Mouse (Mus musculus): ENCODE measurements around the gene Sacs.
A peak's percentile ranks its signal among the peaks of the same experiment; 100 is the strongest.
"Not testable (repeated sequence)": the region's sequence is repeated elsewhere in the genome, so short reads cannot be mapped to it uniquely, and the experiment has no call there.

Sacs gene

GRCm38 (mm10) chr14:61137994-61138726 lies at the start of gene Sacs:
TSS of gene Sacs (plus strand) at chr14:61138457.
- DNase-seq (ENCODE audit: low read depth, low spot score), result peak; percentile 41

GRCm38 (mm10) chr14:61090955-61091354 lies 47.3 kb upstream of the Sacs start:
- no peak for DNase-seq (ENCODE audit: low read depth, low spot score)

DNA sequence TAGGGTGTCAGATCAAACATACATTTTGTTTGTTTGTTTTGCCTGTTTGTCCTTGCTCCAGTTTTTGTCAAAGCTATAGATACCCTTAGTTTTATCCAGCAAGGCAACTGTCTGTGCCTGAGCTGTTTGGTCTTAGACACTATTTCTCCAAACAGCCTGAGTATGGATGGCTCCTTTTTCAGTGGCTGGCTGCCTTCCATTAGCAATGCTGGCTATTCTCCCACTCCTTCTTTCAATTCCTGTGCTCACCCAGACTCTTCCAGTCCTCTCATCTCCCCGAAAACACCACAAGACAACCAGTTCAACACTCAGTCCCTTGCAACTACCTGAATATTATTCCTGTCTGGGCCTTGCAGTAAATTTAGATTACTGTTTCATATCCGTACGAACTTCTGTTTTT lies 46.2 kb upstream of the Sacs start:
- no peak for DNase-seq (ENCODE audit: low read depth, low spot score)

DNA sequence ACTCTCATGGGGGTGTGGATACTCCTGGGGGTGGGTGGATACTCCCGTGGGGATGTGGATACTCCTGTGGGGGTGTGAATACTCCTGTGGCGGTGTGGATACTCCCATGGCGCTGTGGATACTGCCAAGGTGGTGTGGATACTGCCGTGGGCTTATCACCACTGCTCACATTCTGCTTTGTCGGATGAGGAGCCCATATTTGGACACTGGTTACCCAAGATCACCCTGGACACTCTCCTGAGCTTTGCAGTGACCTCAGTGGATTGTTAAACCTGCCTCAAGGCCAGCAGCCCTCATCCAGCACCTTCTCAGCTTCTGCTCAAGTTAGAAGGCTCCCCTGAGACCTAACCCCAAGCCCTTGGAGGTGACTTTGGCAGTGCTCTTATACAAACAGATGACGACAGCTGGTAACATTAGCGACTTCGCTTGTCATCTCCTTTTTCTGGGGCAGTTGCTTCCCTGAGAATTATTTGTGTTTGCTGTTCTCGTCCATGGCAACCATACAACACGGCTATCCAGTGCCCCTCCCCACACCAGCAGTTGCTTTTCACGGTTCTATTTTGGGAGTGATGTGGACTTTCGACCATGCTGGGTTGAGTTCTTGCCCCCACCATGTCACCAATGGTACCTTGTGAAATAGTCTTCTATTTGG lies 40.2 kb upstream of the Sacs start:
- no peak for DNase-seq (ENCODE audit: low read depth, low spot score)

DNA sequence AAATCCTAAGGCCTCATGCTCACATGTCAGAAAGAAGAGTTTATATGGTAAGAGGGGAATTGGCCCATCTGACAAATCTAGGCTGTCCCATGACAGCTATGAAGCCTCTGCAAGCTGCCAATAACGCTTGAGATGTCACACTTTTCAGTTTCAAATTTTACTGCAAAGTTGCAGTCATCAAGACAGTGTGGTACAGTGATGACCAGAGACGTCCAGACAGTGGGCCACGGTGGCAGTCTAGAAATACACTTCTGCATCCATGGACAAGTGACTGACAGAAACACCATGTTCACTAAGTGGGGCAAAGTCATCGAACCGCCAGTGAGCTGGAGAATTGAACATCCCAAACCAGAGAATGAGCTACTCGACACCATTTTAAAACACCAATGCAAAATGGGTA lies 37.5 kb upstream of the Sacs start:
- no peak for DNase-seq (ENCODE audit: low read depth, low spot score)

DNA sequence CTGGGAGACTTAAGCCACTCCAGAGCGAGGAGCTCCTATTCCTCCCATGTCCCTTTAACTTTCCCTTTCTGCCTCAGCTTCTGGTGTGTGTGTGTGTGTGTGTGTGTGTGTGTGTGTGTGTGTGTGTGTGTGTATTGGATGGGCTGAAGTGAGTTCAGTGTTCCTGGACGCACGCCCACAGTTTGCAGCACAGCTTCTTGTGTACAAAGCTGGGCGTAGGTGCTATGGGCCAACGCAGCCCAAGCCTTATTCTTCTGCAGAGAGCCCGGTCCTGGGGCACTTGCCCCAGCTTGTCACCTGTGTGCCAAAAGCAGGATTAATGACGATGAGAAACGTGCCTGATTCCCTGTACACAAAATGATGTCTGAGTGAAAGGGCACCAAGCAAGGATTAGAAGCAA lies 31.9 kb upstream of the Sacs start:
- DNase-seq (ENCODE audit: low read depth, low spot score), result no peak

GRCm38 (mm10) chr14:61108625-61109024 lies 29.6 kb upstream of the Sacs start:
- no peak for DNase-seq (ENCODE audit: low read depth, low spot score)

GRCm38 (mm10) chr14:61112404-61112803 lies 25.9 kb upstream of the Sacs start:
- peak; percentile 80 for DNase-seq (ENCODE audit: low read depth, low spot score)

DNA sequence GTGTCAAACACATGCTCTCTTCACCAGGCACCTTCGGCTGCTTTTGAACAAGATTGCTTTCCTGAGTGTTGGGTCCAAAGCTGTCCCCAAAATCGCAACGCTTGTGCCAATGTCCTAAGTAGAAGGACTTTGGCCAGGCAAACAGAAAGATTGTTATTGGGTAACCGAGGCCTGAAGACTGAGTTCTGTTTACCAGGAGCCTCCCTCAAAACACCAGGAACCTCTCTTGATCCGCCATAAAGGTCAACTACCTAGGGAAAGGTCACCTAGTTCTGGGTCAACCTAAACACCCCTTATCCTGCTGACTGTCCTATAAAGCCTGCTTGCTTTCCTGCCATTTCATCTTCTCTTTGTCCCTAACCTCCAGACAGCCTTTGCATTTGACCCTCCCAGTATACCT lies 13.5 kb upstream of the Sacs start:
- no peak for DNase-seq (ENCODE audit: low read depth, low spot score)

DNA sequence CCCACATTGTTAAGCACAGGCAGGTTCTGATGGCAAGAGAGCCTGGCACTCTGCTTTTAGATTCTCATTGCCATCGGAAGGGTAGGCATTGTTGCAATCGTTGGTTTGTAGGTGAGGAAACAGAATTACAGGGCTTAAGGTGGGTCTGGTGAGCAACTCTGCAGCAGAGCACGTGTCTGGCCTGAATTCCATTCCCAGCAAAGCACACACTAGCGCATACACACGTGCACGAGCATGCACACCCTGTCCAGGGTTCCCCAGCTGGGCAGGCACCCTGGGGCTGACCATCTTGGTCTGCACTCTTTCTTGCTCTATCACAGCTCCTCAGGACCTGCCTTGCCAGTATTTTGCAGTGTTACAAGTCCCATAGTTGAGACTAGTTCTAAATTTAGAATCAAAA lies 13.1 kb upstream of the Sacs start:
- DNase-seq (ENCODE audit: low read depth, low spot score), result no peak

GRCm38 (mm10) chr14:61127365-61127764 lies 10.9 kb upstream of the Sacs start:
- not testable (repeated sequence) for DNase-seq (ENCODE audit: low read depth, low spot score)

GRCm38 (mm10) chr14:61128961-61129507 lies 9.2 kb upstream of the Sacs start:
- no peak for DNase-seq (ENCODE audit: low read depth, low spot score)

DNA sequence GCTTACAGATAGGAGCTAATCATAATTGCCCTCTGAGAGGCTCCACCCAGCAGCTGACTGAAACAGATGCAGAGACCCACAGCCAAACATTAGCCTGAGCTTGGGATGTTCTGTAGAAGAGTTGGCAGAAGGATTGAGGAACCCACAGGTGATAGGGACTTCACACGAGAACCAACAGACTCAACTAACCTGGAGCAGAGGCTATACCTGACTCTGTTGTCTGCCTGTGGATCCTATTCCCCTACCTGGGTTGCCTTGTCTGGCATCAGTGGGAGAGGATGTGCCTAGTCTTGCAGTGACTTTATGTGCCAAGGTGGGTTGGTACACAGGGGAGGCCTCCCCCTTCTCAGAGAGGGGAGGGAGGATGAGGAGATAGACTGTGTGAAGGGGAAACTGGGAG lies 5.7 kb upstream of the Sacs start:
- no peak for DNase-seq (ENCODE audit: low read depth, low spot score)

GRCm38 (mm10) chr14:61134381-61135030 lies 3.8 kb upstream of the Sacs start:
- DNase-seq (ENCODE audit: low read depth, low spot score), result no peak

- DNase-seq (ENCODE audit: low read depth, low spot score), result no peak
Measured at GRCm38 (mm10) chr14:61137410-61137809, 847 bp upstream of the Sacs start.

DNA sequence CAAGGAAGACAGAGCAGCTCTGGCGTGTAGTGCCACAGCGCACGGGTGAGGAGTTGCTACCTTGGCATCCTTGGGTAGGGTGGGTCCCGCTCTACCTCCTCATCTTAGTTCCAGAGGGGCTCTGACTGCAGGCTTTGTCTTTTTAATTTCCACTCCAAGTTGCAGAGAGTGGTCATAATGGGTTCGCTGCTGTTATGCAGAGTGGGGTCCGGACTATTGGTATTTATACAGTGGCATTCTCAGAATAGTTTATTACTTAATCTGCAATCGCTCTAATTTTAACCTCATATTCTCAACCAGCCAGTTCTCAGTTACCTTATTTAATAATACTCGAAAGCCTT lies 440 bp downstream of the Sacs start:
- DNase-seq (ENCODE audit: low read depth, low spot score), result no peak

- no peak for DNase-seq (ENCODE audit: low read depth, low spot score)
Measured at GRCm38 (mm10) chr14:61143358-61143757, 5.1 kb downstream of the Sacs start.

- DNase-seq (ENCODE audit: low read depth, low spot score), result peak; percentile 45
Measured at GRCm38 (mm10) chr14:61143869-61144268, 5.6 kb downstream of the Sacs start.

- DNase-seq (ENCODE audit: low read depth, low spot score), result not testable (repeated sequence)
Measured at GRCm38 (mm10) chr14:61150416-61150815, 12.2 kb downstream of the Sacs start.

DNA sequence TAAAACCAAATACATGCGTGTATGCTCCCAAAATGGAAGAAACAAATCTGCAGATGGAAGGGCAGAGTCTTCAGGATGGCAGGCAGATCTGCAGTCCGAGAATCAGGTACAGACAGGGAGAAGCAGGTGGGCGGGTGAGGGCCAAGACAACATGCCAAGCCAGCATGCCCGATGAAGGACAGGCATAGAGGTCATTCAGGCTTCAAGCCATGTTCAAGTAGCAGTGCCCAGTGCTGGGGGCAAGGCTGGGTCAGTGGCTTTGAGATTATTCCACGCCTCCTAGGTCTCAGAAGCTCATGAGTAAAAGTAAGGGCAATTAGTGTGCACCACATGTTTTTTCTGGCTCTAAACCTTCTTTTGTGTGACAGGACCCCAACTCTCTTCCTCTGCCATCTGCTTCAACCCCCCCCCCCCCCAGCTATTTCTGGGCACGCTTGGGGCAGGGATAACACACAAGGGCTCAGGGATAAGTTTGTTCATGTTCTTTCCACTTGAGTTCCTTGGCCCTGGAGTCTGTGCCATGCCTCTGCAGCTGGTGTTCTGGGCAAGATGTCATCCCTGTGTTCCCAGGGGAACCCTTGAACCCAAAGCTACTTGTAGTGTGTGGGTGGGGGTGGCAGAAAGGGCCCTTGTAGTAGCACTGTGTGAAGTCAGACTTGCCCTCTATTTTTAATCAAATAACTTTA lies 16.8 kb downstream of the Sacs start:
- no peak for DNase-seq (ENCODE audit: low read depth, low spot score)

DNA sequence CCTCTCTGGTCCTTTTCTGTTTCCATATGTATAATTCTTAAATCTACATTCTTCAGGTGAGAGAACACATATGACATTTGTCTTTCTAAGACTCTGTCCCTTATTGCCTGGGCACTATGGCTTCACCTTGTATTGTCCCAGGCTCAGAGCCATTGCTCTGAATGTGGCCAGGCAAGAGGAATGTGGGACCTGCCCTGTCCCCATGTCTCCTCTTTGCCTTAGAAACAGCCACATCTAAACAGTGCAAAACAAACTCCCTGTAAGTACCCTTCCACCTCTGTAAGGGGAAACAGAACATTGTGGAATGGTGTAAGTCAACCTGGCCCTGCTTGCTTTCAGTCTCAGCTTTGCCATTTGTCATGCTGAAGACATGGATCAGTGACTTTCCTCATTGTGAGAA lies 17.4 kb downstream of the Sacs start:
- DNase-seq (ENCODE audit: low read depth, low spot score), result no peak

GRCm38 (mm10) chr14:61157426-61157825 lies 19.2 kb downstream of the Sacs start:
- not testable (repeated sequence) for DNase-seq (ENCODE audit: low read depth, low spot score)
